Mouse (Mus musculus): ENCODE results near the gene Fus.
A peak's percentile ranks its signal among the peaks of the same experiment; 100 is the strongest.
"Not testable (repeated sequence)": the region's sequence is repeated elsewhere in the genome, so short reads cannot be mapped to it uniquely, and the experiment has no call there.

Fus gene

DNA sequence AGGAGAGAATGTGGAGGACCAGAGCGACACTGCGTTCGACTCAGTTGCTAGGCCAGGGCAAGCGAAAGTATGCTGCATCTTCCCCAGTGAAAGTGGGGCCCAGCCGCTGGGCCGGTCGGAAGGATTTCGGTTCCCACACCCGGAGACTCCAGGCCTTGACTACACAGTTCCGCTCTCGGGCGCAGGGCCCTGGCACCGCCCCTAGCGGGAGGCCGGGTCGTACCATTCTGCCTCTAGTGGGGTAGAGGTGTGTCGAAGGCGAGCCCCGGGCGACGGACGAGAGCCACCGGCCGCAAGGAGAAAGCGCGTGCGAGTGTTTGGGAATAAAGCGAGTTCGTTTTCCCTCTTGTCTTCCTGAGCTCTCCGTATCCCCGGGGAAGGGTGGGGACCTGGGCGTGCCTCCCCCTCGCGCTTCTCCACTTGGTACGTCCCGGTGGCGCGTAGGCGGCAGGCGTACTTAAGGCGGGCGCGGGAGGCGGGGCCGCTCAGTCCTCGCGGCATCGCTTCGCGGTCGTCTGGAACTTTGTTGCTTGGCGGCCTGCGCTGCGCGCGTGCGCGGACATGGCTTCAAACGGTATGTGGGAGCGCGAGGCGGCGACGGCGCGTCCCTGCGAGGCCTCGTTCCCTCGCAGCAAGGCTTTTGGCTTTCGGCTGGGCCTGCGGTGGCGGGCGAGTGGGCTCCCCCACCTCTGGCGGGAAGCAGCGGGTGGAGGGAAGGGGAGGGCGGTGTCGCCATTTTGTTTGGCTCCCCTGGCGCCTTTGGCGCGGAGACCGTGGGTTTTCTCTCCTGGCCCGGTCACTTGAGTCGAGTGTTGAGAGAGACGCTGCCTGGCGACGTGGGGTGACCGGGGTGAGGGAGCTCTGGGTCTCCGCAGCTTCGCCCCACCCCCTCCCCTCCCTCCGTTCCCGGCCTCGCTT is at the start of gene Fus:
TSS of gene Fus (plus strand) at position 454 of the 918 bp plus-strand sequence.
- DNase-seq (ENCODE audit: low spot score in 2 of 2), result peak; percentile 86 to 89

DNA sequence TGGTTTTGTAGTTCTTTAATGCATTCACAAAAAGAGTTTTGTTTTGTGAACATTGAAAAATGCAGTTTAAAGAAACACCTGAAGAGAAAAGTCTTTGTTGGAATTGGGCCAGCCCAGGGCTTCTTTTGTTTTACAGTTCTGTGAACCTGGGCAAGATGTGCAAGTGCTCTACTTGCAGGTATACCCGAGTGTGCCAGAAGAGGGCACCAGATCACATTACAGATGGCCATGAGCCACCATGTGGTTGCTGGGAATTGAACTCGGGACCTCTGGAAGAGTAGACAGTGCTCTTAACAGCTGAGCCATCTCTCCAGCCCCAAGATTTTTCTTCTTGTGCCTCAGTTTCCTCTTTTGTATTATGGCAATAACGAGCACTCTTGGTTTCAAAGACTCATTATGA is 49.1 kb upstream of the Fus start:
- no peak for DNase-seq (ENCODE audit: low spot score in 2 of 2)

DNA sequence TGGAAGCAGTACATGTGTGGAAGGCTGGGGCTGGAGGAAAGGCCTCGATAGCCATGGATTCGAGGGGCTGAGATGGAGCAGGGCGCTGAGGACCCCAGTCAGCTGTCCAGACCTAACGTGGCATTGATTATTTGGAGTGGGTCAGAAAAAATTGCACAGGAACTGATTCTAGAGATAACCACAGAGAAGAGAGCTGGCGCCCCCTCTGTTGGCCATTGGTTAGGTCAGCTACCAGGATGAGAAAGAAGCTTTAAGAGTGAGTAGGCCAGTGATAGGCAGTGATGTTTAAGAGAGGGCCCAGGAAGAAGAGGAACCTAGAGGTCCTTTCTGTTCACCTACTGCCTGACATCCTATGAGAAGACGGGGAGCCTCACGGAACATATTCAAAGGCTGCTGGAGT is 48.0 kb upstream of the Fus start:
- no peak for DNase-seq (ENCODE audit: low spot score in 2 of 2)

DNA sequence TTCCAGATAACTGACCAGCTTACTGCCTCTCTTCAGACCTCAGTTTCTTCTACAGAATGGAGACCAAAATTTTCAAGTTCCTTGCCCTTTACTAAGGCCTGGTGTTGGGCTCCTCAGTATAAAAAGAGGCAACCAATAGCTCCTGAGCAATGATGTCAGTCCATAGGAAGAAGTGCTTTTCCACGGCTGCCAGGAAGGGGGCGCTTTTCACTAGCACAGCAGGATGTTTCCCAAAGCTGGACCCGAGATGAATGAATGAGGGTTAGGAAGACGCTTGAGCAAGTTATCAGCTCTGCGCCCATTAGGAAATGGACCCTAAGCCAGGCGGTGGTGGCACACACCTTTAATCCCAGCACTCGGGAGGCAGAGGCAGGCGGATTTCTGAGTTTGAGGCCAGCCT is 45.7 kb upstream of the Fus start:
- no peak for DNase-seq (ENCODE audit: low spot score in 2 of 2)

DNA sequence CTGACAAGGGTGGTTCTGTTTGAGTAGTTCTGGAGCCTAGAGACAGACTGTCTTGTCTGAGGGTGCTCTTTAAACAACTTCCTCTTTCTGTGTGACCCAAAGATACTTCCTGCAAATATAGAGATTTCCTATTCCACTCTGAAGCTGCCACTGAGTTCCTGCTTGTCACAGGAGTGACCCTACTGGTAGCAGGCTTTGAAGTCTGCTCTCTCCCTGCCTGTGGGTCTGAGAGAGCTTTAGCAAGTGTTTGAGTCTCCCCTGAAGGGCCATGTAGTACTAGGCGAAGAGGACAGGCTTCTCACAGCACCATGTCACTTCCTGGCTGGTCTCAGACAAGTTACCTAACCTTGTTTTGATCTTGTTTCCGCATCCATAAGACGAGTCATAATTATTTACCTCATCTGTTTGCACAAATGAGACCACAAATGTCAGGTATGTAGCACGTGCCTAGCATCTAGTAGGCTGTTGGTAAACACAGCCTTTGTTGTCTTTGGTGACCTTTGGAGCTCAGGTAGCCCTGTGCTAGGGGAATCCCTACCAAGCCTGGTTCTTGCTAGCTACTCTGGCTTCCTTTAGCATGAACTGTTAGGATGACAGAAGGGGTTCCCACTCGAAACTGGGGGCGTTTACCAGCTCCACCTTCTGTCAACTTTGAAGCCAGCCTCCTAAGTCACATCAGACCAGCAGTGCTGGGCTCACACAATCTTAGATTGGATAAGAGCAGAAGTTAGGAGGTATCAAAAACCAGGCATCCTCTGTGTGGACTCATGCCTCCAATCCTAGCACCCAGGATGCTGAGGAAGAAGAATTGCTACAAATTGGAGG is 44.6 kb upstream of the Fus start:
- DNase-seq (ENCODE audit: low spot score in 2 of 2), result no peak

DNA sequence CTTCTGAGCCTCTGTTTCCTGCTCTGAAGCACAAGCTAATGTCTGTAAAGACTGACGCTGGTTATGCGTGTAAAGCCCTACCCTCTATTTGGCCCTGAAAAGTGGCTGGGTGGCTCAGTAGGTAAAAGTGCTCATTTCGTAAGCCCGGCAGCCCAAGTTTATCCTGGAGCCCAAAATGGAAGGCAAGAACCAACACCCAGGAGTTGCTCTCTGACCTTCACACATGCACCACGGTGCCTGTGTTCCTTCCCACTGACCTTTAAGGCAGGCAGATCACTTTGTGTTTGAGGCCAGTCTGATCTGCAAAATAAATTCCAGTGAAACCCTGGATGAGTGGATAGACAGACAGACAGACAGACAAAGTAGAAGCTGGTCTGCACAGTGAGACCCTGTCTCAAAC is 43.5 kb upstream of the Fus start:
- no peak for DNase-seq (ENCODE audit: low spot score in 2 of 2)

DNA sequence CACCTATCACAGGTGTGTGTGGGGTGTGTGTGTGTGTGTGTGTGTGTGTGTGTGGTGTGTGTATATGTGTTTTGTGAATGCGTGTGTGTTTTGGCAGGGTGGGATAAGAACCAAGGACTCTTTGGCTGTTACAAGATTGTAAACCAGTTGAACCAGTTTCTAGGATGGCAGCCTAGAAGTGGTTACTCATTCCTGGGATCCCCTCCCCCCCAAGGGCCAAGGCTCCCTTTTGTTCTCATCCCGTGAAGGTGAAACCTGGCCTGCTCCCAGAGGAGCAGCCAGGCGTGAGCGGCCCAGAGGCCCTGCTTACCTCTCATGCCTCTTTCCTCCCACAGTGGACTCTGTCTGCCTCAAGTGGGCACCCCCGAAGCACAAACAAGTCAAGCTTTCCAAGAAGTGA is 42.0 kb upstream of the Fus start:
- no peak for DNase-seq (ENCODE audit: low spot score in 2 of 2)

DNA sequence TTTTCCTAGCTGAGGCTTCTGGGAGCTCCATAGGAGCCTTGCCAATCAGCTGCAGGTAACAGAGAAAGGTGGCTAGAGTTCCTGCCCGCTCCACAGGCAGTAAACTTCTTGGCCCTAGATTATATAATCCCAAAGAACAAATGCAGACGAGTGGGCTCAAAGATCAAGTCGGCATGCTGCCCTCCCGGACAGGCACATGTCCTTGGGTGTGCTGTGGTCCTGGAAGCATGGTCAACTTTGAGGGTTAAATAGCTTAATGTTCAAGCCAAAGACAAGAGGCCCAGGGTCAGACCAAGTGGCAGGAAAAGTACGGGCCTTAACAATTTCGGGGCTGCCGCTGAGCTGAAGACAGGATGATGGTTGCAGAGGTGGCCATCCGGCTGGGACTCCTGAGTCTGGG is 41.2 kb upstream of the Fus start:
- no peak for DNase-seq (ENCODE audit: low spot score in 2 of 2)

DNA sequence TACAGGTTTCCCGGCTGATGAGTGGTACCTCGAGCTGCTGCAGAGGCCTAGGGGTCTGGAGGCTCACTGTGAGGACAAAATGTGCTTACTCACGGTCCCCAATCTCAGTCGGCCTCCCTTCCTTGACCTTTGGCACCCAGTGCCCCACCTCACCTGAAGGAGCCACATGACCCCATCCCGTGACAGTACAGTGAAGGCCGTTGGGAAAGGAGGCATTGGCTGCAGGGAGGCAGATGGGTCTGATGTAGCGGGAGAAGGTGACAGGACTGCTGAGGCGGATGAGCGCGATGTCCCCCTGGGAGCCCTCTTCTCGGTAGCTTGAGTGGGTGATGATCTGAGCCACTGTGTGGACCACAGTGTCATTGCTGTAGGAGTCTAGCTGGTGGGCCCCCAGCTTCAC is 40.4 kb upstream of the Fus start:
- DNase-seq (ENCODE audit: low spot score in 2 of 2), result no peak

DNA sequence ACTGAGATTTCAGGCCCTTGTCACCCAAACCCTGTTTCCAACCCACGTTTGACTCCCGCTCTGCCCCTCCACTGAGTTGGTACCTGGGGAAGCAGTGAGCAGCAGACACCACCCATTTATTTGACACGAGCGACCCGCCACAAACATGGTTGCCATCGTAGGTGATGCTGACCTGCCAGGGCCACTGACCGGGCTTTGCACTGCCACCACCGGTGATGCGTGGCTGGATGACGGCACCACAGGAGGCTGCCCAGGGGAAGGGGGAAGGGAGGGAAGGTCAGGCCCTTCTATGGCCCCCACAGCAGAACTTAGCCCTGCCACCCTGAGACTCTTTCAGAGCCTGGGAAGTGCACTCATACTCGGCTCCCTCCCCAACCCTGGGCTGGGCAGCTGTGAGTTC is 39.5 kb upstream of the Fus start:
- DNase-seq (ENCODE audit: low spot score in 2 of 2), result no peak

DNA sequence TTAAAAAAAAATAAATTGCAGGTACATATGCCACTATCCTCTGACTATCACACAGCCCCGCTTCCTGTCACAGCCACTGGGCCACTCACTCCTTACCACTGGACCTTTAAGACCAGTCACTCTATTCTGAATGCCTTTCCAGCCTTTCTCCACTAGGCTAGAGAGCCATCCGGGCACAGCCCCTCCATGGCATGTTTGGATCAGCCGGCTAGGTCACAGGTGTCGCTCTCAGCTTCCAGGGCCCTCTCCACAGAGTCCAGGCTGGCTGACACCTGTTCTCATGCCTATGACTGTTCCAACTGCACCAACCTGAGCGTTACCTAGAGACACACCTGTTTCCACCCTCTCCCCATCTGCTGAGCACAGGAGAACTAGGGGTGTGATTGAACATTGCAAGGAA is 38.7 kb upstream of the Fus start:
- no peak for DNase-seq (ENCODE audit: low spot score in 2 of 2)

DNA sequence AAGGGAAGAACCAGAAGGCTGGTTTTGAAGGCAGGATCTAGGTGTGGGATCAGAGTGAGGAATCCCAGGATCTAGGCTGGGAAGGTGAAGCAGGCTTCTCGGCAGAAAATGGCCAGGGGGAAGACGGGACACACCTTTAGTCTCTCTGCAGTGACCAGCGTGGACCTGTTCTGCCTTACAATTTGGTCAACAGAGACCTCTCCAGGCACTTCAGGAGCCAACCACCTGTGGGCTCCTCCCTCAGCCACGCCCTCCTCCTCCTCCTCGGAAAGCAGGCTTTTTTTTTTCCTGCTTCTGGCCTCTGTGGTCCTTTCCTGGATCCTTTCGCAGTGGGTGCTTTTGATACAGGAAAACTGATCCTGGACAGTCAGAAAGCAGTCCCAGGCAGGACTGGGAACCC is 37.3 kb upstream of the Fus start, which contains the start of gene Prss8:
TSS of gene Prss8 (minus strand) at position 182 of the 400 bp plus-strand sequence.
- DNase-seq (ENCODE audit: low spot score in 2 of 2), result no peak

DNA sequence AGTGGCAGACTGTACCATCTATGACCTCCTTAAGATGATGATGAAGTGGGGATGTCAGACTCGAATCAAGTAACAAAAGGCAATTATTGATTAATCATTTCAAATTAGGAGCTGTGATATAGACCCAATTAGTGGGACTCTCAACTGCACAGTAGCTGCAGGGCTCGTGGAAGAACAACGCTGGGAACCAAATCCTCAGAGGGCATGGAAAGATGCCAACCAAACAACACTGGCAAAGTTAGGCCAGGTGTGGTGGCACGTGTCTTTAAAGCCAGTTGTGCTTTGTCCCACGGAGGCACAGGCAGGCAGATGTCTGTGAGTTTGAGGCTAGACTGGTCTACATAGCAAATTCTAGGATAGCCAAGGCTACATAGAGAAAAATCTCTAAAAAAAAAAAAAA is 36.6 kb upstream of the Fus start:
- no peak for DNase-seq (ENCODE audit: low spot score in 2 of 2)

DNA sequence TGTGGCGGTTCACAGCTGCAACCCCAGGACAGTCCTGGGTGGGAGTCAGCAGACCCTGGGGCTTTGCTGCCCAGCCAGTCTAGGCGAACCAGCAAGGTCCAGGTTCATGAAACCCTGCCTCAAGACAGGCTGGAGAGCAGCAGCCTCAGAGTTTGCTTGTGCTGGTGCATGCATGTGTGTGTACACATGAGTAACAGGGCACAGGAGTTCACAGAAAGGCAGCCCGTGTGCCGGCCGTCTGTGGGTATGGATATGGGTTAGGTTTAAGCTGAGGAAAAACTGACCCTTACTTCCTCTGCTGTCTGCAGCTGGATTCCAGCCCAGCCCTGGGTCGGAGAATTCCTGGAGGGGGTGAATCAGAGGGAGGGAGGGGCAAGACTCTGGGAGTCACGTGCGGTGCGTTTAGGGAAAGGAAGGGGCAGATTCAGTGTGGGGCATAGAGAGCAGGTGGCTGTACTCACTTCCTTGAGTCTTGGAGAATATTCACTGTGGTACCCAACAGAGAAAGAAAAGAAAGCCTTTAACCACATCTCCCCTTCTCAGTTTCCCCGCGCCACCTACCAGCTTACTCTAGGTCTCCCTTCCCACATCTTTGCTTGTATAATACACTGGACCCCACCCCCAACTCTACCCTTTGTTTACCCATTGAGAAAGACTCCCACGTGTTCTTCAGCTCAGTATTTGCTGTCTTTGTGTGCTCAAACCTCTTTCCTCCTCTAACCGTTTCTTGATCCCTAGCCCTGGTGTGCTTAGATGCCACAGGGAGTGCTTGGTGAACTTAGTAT is 35.7 kb upstream of the Fus start:
- DNase-seq (ENCODE audit: low spot score in 2 of 2), result no peak

DNA sequence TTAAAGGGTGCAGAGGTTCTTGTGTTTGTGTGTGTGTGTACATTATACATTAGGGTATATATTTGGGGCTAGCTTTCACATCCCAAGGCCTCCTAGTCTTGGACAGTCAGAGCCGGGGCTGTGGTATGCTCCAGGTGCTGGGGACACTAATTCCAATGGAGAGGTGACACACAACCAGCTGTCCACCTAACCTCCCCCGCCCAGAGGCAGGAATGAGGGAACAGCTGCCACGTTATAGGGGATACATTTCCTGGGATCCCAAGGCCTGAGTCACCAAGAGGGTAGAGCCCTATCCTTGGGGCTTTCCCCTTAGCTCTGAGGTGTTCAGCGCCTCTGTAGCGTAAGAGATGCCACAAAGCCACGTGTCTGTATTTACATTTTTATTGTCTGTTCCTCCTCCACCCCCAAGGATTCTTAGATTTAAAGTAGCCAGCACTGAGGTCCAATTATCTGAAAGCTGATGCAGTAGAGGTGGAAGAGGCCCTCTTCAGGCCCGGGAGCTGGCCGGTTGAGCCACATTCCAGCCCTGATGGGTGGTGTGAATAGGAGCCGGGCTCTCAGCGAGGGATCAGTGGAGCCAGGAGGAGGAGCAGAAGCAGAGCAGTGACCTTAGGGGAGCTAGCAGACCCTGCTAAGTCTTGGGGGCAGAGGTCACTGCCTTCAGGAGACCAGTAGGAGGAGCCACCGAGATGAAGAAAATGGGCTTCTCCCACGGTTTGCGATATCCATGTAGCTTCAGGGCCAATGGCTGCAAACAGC is 34.8 kb upstream of the Fus start:
- no peak for DNase-seq (ENCODE audit: low spot score in 2 of 2)

DNA sequence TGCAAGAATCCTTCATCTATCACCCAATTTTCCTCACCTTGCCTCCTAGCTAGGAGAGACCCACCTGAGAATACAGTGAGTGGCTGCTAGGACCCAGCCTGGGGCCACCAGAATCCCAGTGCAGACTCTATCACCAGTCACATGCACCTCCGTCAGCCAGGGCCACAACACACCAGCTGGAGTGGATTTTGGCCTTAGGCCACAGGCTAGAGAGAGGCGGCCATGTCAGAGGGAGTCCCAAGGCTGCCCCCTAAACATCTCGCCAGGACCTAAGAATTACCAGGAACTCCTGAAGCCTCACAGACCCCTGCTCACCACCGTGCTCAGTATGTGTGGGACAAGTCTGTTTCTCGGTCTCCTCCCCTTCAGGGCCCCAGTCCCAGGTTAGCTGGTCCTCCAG is 33.2 kb upstream of the Fus start:
- no peak for DNase-seq (ENCODE audit: low spot score in 2 of 2)

DNA sequence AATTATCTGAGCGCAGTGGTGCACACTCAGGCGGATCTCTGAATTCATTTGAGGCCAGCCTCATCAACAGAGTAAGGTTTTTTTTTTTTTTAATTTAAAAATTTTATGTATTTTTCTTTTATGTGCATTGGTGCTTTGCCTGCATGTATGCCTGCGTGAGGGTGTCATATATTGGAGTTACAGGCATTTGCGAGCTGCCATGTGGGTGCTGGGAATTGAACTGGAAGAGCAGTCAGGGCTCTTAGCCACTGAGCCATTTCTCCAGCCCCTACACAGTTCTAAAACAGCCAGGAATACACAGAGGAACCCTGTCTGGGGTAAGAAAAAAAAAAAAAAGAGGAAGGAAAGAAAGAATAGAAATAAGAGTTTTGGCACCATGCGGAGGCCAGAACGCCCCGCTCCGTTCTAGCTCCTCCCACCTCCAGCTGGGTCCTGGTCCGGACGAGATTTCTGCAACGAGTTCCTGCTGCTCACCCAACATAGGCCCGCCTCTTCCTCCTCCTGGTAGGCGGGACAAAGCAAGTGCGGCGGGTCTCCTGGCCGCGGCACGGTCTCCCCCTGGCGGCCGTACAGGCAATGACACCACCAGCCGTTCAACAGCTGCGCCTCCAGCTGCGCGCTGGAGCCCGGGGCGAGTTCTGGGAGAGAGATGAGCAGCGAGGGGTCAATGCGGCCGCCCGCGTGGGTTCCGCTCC is 32.1 kb upstream of the Fus start:
- DNase-seq (ENCODE audit: low spot score in 2 of 2), result peak; percentile 90 to 93

DNA sequence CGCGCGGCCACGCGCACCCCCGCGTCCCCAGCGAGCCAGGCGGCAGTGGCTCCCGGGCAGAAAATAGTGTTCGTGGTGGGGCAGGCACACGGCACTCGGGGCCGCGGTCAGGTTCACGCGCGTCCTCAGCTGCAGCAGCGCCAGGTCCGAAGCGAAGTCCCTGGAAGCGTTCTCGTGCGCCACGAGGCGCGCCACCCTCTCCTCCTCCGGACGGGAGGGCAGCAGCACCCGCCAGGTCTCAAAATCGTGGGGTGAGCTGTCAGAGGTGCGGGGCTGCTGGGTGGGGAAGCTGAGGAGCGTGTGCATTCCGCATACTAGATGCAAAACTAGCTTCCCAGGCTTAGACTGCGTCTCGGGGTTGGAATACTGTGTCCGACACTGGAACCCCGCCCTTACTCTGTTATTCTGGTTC is 31.5 kb upstream of the Fus start:
- DNase-seq (ENCODE audit: low spot score in 2 of 2), result no peak

DNA sequence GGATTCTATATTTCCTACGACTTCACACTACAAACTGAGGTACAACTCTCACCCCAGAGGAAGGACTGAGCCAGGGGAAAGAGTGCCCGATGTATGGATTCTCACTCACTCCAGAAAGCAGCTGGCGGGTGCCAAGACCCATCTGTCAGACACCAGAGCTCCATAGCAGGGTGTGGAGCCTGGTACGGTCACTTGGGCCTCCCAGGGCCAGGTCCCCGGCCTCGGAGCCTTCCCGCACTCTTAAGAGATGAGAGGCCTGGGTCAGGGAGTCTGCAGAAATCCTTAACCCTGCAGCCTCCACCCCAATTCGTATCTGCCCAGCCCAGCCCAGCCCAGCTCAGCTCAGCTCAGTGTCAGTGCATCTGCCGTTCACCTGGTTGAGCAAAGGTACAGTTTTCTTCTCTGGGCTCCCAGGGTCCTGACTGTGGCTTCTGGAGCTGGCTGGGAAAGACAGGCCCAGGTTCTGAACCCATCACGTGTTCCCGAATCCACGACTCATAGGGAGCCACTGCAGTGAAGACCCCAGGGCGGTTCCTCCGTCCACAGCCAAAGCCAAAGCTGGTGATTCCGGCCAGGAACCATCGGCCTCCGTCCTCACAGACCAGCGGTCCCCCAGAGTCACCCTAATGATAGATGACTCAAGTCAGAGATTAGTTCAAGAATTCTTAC is 30.9 kb upstream of the Fus start:
- DNase-seq (ENCODE audit: low spot score in 2 of 2), result no peak

DNA sequence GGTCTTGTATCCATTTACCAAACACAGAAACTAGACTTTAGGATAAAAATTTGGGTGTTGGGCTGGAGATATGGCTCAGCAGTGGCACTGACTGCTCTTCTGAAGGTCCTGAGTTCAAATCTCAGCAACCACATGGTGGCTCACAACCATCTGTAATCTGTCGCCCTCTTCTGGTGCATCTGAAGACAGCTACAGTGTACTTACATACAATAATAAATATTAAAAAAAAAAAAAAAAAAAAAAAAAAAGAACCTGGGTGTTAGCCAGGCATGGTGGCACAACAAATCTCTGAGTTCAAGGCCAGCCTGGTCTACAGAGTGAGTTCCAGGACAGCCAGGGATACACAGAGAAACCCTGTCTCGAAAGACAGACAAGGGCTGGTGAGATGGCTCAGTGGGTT is 25.2 kb upstream of the Fus start:
- DNase-seq (ENCODE audit: low spot score in 2 of 2), result not testable (repeated sequence)
